Mouse (Mus musculus): ENCODE data around the gene Clrn2. TPM values are rescaled to one million over a fixed set of nuclear protein-coding genes. Genes with fewer than 3 reads are reported as not detected.
A peak's percentile ranks its signal among the peaks of the same experiment; 100 is the strongest.
"Not testable (repeated sequence)": the region's sequence is repeated elsewhere in the genome, so short reads cannot be mapped to it uniquely, and the experiment has no call there.

Clrn2 gene
- not detected in 2 replicates for polyA plus RNA-seq (2015; fragmentation: Nextera tagmentation; extraction: Ambion mirVana)

DNA sequence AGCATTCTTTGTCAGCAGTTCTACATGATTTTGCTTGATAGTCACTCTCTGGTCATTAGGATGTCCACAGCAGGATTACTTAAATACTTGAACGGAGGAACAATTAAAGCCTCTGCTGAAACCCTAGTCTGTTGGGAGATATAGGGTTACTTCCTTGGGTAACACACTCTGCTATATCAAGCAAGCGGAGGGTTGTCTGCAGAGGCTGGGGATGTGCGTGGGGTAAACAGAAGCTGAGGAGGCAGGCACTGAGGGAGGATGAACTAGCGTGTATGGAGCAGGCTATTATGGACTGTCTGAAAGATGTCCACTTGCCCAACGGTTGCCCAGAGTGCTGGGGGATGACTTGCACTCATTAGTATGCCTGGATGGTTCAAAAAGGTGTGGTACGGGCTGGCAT is at the start of gene Clrn2:
TSS of gene Clrn2 (plus strand) at position 301 of the 400 bp plus-strand sequence.
- H3K9me3 ChIP-seq (replicated peaks), result no peaks in the 10 kb centered on the region
- DNase-seq (no peak), ATAC-seq (ENCODE audit: low read depth) (no peak)
- H3K36me3 ChIP-seq, result no peaks in the 10 kb centered on the region
- H3K27ac ChIP-seq, result no peak within 1 kb of the TSS
- 67% methylated on average over 6 of the region's 6 CpGs for WGBS (ENCODE audit: insufficient replicate concordance)
- peaks cover 23% of the 10 kb centered on the region for H3K4me1 ChIP-seq (replicated peaks)
- no peak within 1 kb of the TSS for H3K9ac ChIP-seq
- H3K4me2 ChIP-seq, result no peak within 1 kb of the TSS
- no peaks in the 10 kb centered on the region for H3K27me3 ChIP-seq
- H3K4me3 ChIP-seq (replicated peaks), result no peak within 1 kb of the TSS

DNA sequence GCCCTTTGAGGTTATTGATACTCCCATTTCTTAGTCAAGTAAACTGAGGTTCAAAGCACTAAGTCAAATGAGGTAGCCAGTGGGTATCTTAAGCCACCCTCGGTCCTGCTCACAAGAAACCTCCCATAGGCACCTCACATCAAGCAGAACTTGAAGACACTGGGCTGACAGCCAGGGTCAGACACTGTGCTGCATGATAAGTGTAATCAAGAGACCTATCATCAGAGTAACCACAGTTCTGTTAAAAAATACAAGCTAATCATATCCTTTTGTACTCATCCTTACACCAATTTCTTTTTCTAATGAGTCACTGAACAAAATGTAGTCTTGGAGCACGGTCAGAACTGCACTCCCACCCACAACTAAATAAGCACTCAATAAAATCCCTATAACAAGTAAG is 47.4 kb upstream of the Clrn2 start:
- no peak overlapping the region for H3K27ac ChIP-seq
- H3K27me3 ChIP-seq, result no peaks in the 10 kb centered on the region
- H3K9ac ChIP-seq, result no peak overlapping the region
- ATAC-seq (ENCODE audit: low read depth), result no peak
- DNase-seq, result no peak
- H3K9me3 ChIP-seq (replicated peaks), result no peaks in the 10 kb centered on the region
- WGBS (ENCODE audit: insufficient replicate concordance), result 35% methylated on average over 2 of the region's 2 CpGs
- no peaks in the 10 kb centered on the region for H3K36me3 ChIP-seq
- H3K4me3 ChIP-seq (replicated peaks), result no peak overlapping the region
- H3K4me2 ChIP-seq, result no peak overlapping the region
- no peaks in the 10 kb centered on the region for H3K4me1 ChIP-seq (replicated peaks)

DNA sequence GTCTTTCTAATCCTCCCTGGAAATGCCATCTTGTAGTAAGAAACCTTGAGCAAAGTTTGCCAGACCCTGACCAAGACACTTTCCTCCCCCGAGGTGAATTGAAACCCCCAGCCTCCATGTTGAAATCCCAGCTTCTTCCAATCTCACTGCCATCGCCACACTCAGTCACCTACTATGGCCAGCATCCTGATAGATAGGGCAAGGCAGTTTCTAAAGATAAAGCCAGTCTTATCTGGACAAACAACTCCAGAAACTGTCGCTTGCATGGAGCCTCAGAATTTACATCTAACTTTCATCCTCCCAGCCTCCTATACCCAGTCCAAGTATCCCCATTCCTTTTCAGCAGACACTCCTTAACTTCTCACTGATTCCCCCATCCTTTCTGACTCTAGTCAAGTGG is 37.1 kb upstream of the Clrn2 start:
- Histone ChIP-seq H3K27ac (no peak overlapping the region), H3K4me2 (no peak overlapping the region), H3K4me1 (replicated peaks) (0 out of 2 replicates have a peak, but pooled peaks cover 3% of the 10 kb centered on the region), H3K9ac (no peak overlapping the region), H3K36me3 (no peaks in the 10 kb centered on the region), H3K4me3 (replicated peaks) (no peak overlapping the region), H3K27me3 (no peaks in the 10 kb centered on the region), H3K9me3 (replicated peaks) (no peaks in the 10 kb centered on the region)
- WGBS (ENCODE audit: insufficient replicate concordance), result 58% methylated on average over 3 of the region's 3 CpGs
- DNase-seq (no peak), ATAC-seq (ENCODE audit: low read depth) (no peak)

DNA sequence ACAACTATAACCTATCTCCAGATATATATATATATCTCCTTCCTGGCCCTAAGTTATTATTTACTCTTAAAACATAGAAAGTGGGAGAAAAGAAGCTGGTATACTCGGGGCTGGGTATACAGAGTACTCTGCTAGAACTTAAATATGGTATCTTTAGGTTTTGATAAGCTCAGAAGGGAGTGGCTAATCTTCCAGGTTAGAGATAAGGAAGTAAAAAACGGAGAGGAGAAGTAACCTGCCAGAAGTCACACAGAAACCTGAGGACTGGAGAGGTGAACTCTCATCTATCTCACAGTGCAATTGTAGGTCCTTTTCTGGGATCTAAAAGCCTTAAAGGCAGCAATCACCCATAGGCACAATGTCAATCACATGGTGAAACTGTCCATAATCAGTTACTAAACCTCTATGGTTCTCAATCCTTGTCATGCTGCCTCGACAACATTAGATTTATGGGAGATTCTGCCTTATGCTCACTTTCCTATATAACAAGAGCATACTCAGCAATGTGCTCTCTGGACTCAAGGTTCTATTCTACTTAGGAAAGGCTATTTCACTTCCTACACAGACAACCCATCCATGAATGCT is 35.6 kb upstream of the Clrn2 start:
- Histone ChIP-seq H3K4me1 (replicated peaks) (peaks cover 9% of the 10 kb centered on the region; the same call in 1 of the 2 replicates), H3K36me3 (no peaks in the 10 kb centered on the region), H3K9me3 (replicated peaks) (no peaks in the 10 kb centered on the region), H3K27ac (no peak overlapping the region), H3K4me3 (replicated peaks) (no peak overlapping the region), H3K27me3 (no peaks in the 10 kb centered on the region), H3K4me2 (no peak overlapping the region), H3K9ac (no peak overlapping the region)
- 29% methylated on average over 3 of the region's 3 CpGs for WGBS (ENCODE audit: insufficient replicate concordance)
- DNase-seq (no peak), ATAC-seq (ENCODE audit: low read depth) (no peak)

DNA sequence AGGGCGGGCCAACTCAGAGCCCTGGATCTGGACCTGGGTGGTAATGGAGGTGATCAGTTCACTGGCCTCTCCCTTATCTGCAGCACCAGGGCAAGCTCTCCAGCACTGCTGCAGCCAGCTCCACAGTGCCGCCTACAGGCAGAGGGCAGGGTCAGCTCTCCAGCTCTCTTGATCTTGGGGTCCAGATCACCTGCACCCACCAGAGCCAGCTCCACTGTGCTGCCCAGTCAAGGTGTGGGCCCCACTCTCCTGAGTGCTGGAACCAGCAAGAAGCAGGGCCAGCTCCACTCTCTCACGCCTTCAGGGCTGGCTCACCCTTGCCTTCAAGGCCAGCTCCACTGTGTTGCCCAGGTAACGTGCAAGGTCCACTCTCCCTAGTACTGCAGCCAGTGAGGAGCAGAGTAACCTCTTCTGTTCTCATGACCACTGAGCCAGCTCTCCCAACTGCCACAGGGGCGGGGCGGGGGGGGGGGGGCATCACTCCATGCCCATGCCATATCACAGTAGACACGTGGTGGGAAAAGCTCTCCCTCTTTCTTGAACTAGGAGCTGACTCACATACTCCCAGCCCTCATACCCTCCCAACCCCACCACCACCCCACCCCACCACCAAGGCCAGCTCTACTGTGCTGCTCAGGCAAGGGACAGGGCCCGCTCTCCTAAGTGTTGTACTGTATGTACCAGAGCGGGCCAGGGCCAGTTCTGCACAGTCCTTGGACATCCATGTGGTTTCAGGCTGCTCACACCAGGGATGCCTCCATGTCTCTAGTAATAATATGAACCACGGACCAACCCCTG is 33.5 kb upstream of the Clrn2 start:
- Histone ChIP-seq H3K36me3 (no peaks in the 10 kb centered on the region), H3K27ac (no peak overlapping the region), H3K4me3 (replicated peaks) (no peak overlapping the region), H3K9me3 (replicated peaks) (no peaks in the 10 kb centered on the region), H3K9ac (no peak overlapping the region), H3K4me2 (no peak overlapping the region), H3K4me1 (replicated peaks) (peaks cover 9% of the 10 kb centered on the region; the same call in 1 of the 2 replicates), H3K27me3 (no peaks in the 10 kb centered on the region)
- DNase-seq, result peak; percentile 22
- ATAC-seq (ENCODE audit: low read depth), result peak; percentile 50
- 59% methylated on average over 10 of the region's 10 CpGs for WGBS (ENCODE audit: insufficient replicate concordance)

DNA sequence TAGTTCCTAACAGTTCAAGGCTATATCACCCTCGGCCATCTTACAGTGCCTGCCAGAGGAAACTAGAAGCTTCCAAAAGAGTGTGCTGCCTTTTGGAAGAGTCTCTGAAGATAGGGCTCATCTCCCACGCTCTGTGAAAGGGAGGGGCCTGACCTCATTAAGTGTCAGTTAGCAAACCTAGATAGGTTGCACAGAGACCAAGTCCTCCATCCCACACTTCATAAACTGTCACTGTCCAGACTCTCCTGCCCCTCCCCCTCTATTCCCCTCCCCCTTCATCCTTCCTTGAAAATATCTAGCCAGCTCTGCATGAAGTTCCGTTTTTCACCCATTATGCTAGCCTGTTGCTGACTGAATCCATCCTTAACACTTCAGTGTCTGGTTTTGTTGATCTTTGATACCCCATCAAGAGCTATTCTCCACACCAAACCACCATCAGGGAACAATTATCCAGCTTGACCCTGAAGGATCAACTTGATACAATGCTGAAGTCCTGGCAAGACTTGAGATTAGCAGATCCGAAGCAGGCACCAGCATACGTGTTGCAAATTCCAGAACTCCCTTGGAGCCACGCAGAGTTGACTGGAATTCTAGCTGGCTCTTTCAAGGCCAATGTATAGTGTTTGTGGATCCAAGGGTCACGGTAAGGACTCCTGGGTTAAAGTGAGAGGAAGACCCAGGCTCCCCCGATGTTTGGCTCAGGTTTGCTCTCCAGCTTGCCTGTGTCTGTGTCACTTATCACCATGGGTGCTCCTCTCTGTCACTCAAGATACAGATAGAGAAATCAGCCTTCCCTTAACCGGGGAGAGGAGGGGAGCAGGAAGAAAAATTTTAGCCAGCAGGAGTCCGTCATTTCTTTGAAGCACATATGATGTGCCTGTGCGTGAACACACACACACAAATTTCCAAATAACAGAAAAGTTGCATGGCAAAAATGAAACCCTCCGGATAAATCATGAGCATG is 31.4 kb upstream of the Clrn2 start:
- Histone ChIP-seq H3K9ac (no peak overlapping the region), H3K9me3 (replicated peaks) (no peaks in the 10 kb centered on the region), H3K4me2 (no peak overlapping the region), H3K4me1 (replicated peaks) (peaks cover 9% of the 10 kb centered on the region; the same call in 1 of the 2 replicates), H3K27ac (no peak overlapping the region), H3K36me3 (no peaks in the 10 kb centered on the region), H3K27me3 (no peaks in the 10 kb centered on the region), H3K4me3 (replicated peaks) (no peak overlapping the region)
- 49% methylated on average over 12 of the region's 12 CpGs for WGBS (ENCODE audit: insufficient replicate concordance)
- no peak for ATAC-seq (ENCODE audit: low read depth)
- no peak for DNase-seq

DNA sequence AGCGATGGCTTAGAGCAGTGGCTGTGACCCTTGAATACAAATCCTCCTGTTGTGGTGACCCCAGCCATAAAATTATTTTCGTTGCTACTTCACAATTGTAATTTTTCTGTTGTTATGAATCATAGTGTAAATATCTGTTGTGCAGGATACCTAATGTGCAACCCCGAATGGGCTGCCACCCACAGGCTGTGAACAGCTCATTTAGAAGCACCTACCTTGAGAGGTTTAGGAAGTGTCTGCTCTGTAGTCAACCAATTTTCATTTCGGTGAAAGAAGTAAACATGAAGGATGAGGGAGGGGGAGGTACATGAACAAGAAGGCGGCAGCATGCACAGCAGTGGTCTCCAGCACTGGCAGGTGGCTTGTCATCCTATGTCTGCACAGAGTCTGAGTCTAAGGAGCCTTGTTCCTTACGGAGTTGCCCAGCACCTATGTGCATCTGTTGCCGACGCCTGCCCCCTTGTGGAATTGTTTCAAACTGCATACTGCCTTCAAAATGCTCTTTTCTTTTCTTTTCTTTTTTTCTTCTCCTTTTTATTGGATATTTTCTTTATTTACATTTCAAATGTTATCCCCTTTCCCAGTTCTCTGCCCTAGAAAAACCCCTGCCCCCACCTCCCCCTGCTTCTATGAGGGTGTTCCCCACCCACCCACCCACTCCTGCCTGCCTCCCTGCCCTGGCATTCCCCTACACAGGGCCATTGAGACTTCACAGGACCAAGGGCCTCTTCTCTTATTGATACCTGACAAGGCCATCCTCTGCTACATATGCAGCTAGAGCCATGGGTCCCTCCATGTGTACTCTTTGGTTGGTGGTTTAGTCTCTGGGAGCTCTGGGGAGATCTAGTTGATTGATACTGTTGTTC is 29.3 kb upstream of the Clrn2 start:
- WGBS (ENCODE audit: insufficient replicate concordance), result 34% methylated on average over 8 of the region's 8 CpGs
- peaks cover 9% of the 10 kb centered on the region; the same call in 1 of the 2 replicates for H3K4me1 ChIP-seq (replicated peaks)
- no peak for ATAC-seq (ENCODE audit: low read depth)
- H3K9me3 ChIP-seq (replicated peaks), result no peaks in the 10 kb centered on the region
- H3K36me3 ChIP-seq, result no peaks in the 10 kb centered on the region
- no peak overlapping the region for H3K9ac ChIP-seq
- H3K4me2 ChIP-seq, result no peak overlapping the region
- H3K4me3 ChIP-seq (replicated peaks), result no peak overlapping the region
- no peak overlapping the region for H3K27ac ChIP-seq
- H3K27me3 ChIP-seq, result no peaks in the 10 kb centered on the region
- peak; percentile 7 for DNase-seq

DNA sequence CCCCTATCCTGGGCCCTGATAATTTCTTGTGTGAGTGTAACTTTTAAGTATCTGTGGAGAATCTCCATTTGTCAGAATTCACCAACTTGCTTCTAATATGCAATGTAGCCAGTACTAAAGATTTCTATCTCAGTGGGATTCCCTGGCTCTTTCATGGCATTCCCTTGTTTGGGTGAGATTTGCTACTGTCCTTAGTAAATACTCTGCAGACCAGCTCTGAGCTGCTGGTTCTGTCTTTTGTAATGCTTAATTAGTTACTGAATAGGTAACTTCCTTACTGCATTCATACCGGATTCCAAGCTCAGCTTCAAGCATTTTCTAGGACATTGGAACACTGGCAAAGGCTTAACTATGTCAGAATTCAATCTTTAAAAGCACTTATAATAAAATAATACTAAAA is 27.8 kb upstream of the Clrn2 start:
- WGBS (ENCODE audit: insufficient replicate concordance), result 63% methylated on average over 1 of the region's 1 CpGs
- not testable (repeated sequence) for H3K4me2 ChIP-seq; H3K9me3 ChIP-seq (replicated peaks); H3K27me3 ChIP-seq; H3K36me3 ChIP-seq; ATAC-seq (ENCODE audit: low read depth); H3K4me3 ChIP-seq (replicated peaks); H3K27ac ChIP-seq; DNase-seq; H3K4me1 ChIP-seq (replicated peaks); H3K9ac ChIP-seq

DNA sequence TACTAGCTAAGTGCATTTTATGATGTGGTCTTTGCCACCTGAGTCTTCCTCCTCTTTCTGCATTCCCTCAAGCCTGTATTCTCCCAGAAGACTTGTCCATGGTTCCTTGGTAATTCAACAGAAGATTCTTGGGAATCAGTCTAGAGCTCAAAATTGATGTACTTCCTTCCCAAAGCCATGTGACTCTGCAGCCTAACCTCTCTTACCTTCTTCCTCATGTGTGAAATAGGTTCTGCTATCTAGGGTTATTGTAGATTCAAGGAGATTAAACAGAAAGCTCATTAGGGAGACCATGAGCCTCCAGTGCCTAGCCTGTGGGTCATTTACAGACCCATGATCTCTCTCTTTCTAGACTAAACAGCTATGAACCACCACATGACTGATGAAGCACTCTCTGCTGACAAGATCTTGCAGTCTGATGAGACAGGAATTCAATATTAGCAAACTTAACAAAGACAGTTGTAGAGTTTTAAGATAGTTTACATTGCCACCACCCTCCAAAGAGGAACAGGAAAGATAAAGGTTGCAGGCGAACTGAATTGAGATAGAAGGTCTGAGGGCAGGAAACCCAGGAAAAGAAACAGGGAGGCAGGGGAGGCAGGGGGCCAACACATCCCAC is 27.0 kb upstream of the Clrn2 start:
- Histone ChIP-seq H3K36me3 (no peaks in the 10 kb centered on the region), H3K27me3 (no peaks in the 10 kb centered on the region), H3K4me2 (no peak overlapping the region), H3K4me3 (replicated peaks) (no peak overlapping the region), H3K27ac (no peak overlapping the region), H3K9ac (no peak overlapping the region), H3K4me1 (replicated peaks) (peaks cover 6% of the 10 kb centered on the region; the same call in 1 of the 2 replicates), H3K9me3 (replicated peaks) (no peaks in the 10 kb centered on the region)
- WGBS (ENCODE audit: insufficient replicate concordance), result 14% methylated on average over 1 of the region's 1 CpGs
- DNase-seq (no peak), ATAC-seq (ENCODE audit: low read depth) (no peak)

DNA sequence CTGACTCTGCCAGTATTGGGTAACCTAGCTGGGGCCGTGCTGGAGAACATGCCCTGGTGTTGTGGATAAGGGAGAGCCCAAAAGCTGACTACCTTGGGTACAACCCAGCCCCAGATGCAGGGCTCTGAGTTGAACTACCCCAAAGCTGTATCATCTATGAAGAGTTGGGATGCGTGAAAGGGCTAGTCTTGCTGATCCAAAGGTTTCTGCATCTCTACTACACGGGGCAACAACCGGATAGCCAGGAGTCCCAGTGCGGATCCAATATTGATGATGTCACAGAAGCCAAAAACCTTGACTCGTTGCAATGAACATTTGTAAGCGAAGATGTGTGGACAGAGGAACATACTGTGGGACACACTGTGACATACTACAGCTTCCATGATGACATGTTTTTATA is 25.7 kb upstream of the Clrn2 start:
- no peak overlapping the region for H3K9ac ChIP-seq
- H3K27me3 ChIP-seq, result no peaks in the 10 kb centered on the region
- H3K9me3 ChIP-seq (replicated peaks), result no peaks in the 10 kb centered on the region
- DNase-seq, result no peak
- H3K4me2 ChIP-seq, result no peak overlapping the region
- no peak overlapping the region for H3K4me3 ChIP-seq (replicated peaks)
- no peak overlapping the region for H3K27ac ChIP-seq
- H3K4me1 ChIP-seq (replicated peaks), result no peaks in the 10 kb centered on the region
- 84% methylated on average over 7 of the region's 7 CpGs for whole genome bisulfite sequencing (ENCODE audit: insufficient replicate concordance)
- no peak for ATAC-seq (ENCODE audit: low read depth)
- no peaks in the 10 kb centered on the region for H3K36me3 ChIP-seq
